Mouse (Mus musculus): ENCODE data around the gene Stk38. TPM values are rescaled to one million over a fixed set of nuclear protein-coding genes. Genes with fewer than 3 reads are reported as not detected.

Stk38 gene
- polyA plus RNA-seq (2014; fragmentation: Illumina TruSeq; extraction: RNeasy Lipid Tissue Mini Kit (QIAGEN cat#74804); ENCODE audit: low replicate concordance), result 155 TPM

GRCm38 (mm10) chr17:29007641-29008325 is at the start of gene Stk38:
TSS of gene Stk38 (minus strand) at chr17:29007995.

GRCm38 (mm10) chr17:29032274-29033069 is 24.7 kb upstream of the Stk38 start, which contains the start of gene Srsf3:
TSS of gene Srsf3 (plus strand) at chr17:29032628.

GRCm38 (mm10) chr17:28951831-28952799 is 55.7 kb downstream of the Stk38 start, which contains the start of gene Kctd20:
TSS of gene Kctd20 (plus strand) at chr17:28951950.

GRCm38 (mm10) chr17:28943740-28944139 is 64.1 kb downstream of the Stk38 start, which contains the start of gene Pxt1:
TSS of gene Pxt1 (minus strand) at chr17:28943840.

Other genes with a start within 250 kb of the Stk38 start
- gene Mapk13, start 238.7 kb downstream of the Stk38 start, polyA plus RNA-seq (2014; fragmentation: Illumina TruSeq; extraction: RNeasy Lipid Tissue Mini Kit (QIAGEN cat#74804); ENCODE audit: low replicate concordance), result 3.9 TPM
- 34.0 TPM for gene Brpf3, start 206.9 kb downstream of the Stk38 start, polyA plus RNA-seq (2014; fragmentation: Illumina TruSeq; extraction: RNeasy Lipid Tissue Mini Kit (QIAGEN cat#74804); ENCODE audit: low replicate concordance)
- gene Pnpla1, start 149.6 kb downstream of the Stk38 start, polyA plus RNA-seq (2014; fragmentation: Illumina TruSeq; extraction: RNeasy Lipid Tissue Mini Kit (QIAGEN cat#74804); ENCODE audit: low replicate concordance), result 0.33 TPM
- 19.5 TPM for gene 4930539E08Rik, start 92.7 kb downstream of the Stk38 start, polyA plus RNA-seq (2014; fragmentation: Illumina TruSeq; extraction: RNeasy Lipid Tissue Mini Kit (QIAGEN cat#74804); ENCODE audit: low replicate concordance)
- gene Pxt1, start 64.2 kb downstream of the Stk38 start, polyA plus RNA-seq (2014; fragmentation: Illumina TruSeq; extraction: RNeasy Lipid Tissue Mini Kit (QIAGEN cat#74804); ENCODE audit: low replicate concordance), result not detected
- gene Kctd20, start 56.0 kb downstream of the Stk38 start, polyA plus RNA-seq (2014; fragmentation: Illumina TruSeq; extraction: RNeasy Lipid Tissue Mini Kit (QIAGEN cat#74804); ENCODE audit: low replicate concordance), result 24.6 TPM
- 477 TPM for gene Srsf3, start 24.6 kb upstream of the Stk38 start, polyA plus RNA-seq (2014; fragmentation: Illumina TruSeq; extraction: RNeasy Lipid Tissue Mini Kit (QIAGEN cat#74804); ENCODE audit: low replicate concordance)
- 96.2 TPM for gene Cdkn1a, start 83.0 kb upstream of the Stk38 start, polyA plus RNA-seq (2014; fragmentation: Illumina TruSeq; extraction: RNeasy Lipid Tissue Mini Kit (QIAGEN cat#74804); ENCODE audit: low replicate concordance)
- not detected for gene Rab44, start 106.2 kb upstream of the Stk38 start, polyA plus RNA-seq (2014; fragmentation: Illumina TruSeq; extraction: RNeasy Lipid Tissue Mini Kit (QIAGEN cat#74804); ENCODE audit: low replicate concordance)
- gene Cpne5, start 230.2 kb upstream of the Stk38 start, polyA plus RNA-seq (2014; fragmentation: Illumina TruSeq; extraction: RNeasy Lipid Tissue Mini Kit (QIAGEN cat#74804); ENCODE audit: low replicate concordance), result not detected